In genomic region chr9:106280808-106281544, GRCm38 (mm10) we compare ENCODE assay signal across 7 mouse cellular contexts. TPM values are rescaled to one million over a fixed set of nuclear protein-coding genes. Genes with fewer than 3 reads are reported as not detected.
A peak's percentile ranks its signal among the peaks of the same experiment; 100 is the strongest.
DNase-seq lines count a peak whose midpoint lies in the region; ATAC-seq lines count a peak whose summit lies in the region.

Gene Poc1a (plus strand): TSS chr9:106281061.

- no peaks in the 10 kb centered on the region for H3K27me3 ChIP-seq in embryonic facial prominence, embryonic 12.5 days
- H3K27me3 ChIP-seq in limb, embryonic 11.5 days (ENCODE audit: control insufficient read depth, insufficient read depth, low read length), result no peaks in the 10 kb centered on the region
- no peaks in the 10 kb centered on the region for H3K27me3 ChIP-seq in midbrain, embryonic 14.5 days (ENCODE audit: control insufficient read depth, insufficient read depth, low read length)

- H3K4me3 ChIP-seq in embryonic facial prominence, embryonic 12.5 days, result peak within 1 kb of the TSS; percentile 65
- peak within 1 kb of the TSS; percentile 52 for H3K4me3 ChIP-seq in limb, embryonic 11.5 days (ENCODE audit: low read depth, low read length)
- peak within 1 kb of the TSS; percentile 48 for H3K4me3 ChIP-seq in midbrain, embryonic 14.5 days (replicated peaks; ENCODE audit: low read depth, low read length)

- peak within 1 kb of the TSS; percentile 76 for H3K4me2 ChIP-seq in embryonic facial prominence, embryonic 12.5 days (replicated peaks)
- H3K4me2 ChIP-seq in limb, embryonic 11.5 days (ENCODE audit: low read depth, severe bottlenecking), result peak within 1 kb of the TSS; percentile 68
- peak within 1 kb of the TSS; percentile 84 for H3K4me2 ChIP-seq in midbrain, embryonic 14.5 days (ENCODE audit: low read length)

- under 1% methylated on average over 47 of the region's 47 CpGs for WGBS in embryonic facial prominence, embryonic 12.5 days
- WGBS in limb, embryonic 11.5 days, result under 1% methylated on average over 47 of the region's 47 CpGs
- under 1% methylated on average over 47 of the region's 47 CpGs for WGBS in midbrain, embryonic 14.5 days

- peak; percentile 93 for DNase-seq in adrenal gland, postnatal 25 days
- DNase-seq in heart, adult 11 months, result peak; percentile 99
- peak; percentile 95 for DNase-seq in kidney, adult 18-20 months
- peak; percentile 98 for DNase-seq in limb, embryonic 11.5 days (ENCODE audit: low spot score)
- DNase-seq in midbrain, embryonic 14.5 days, result peak; percentile 97
- DNase-seq in spleen, adult 18-20 months, result peak; percentile 85 to 93

- no peak within 1 kb of the TSS for H3K27ac ChIP-seq in embryonic facial prominence, embryonic 12.5 days
- no peak within 1 kb of the TSS for H3K27ac ChIP-seq in limb, embryonic 11.5 days (replicated peaks; ENCODE audit: low read depth, low read length)
- H3K27ac ChIP-seq in midbrain, embryonic 14.5 days (replicated peaks; ENCODE audit: low read depth, low read length), result peak within 1 kb of the TSS; percentile 73

- H3K36me3 ChIP-seq in embryonic facial prominence, embryonic 12.5 days, result peaks cover 11% of the 10 kb centered on the region; the same call in 1 of the 2 replicates
- H3K36me3 ChIP-seq in limb, embryonic 11.5 days (ENCODE audit: control insufficient read depth, insufficient read depth, low read length), result no peaks in the 10 kb centered on the region; the same call in 1 of the 2 replicates
- H3K36me3 ChIP-seq in midbrain, embryonic 14.5 days (ENCODE audit: control insufficient read depth, insufficient read depth, low read length), result no peaks in the 10 kb centered on the region

- peaks cover 10% of the 10 kb centered on the region for H3K4me1 ChIP-seq in embryonic facial prominence, embryonic 12.5 days
- H3K4me1 ChIP-seq in limb, embryonic 11.5 days (ENCODE audit: control insufficient read depth, insufficient read depth, low read length), result no peaks in the 10 kb centered on the region
- H3K4me1 ChIP-seq in midbrain, embryonic 14.5 days (ENCODE audit: control insufficient read depth, insufficient read depth, low read length), result peaks cover 12% of the 10 kb centered on the region; the same call in 1 of the 2 replicates

- no peaks in the 10 kb centered on the region for H3K9me3 ChIP-seq in embryonic facial prominence, embryonic 12.5 days
- no peaks in the 10 kb centered on the region for H3K9me3 ChIP-seq in limb, embryonic 11.5 days (ENCODE audit: control insufficient read depth, low read length)
- H3K9me3 ChIP-seq in midbrain, embryonic 14.5 days (ENCODE audit: control insufficient read depth, low read length), result no peaks in the 10 kb centered on the region

- H3K9ac ChIP-seq in embryonic facial prominence, embryonic 12.5 days, result peak within 1 kb of the TSS; percentile 63
- peak within 1 kb of the TSS; percentile 46; the same call in 1 of the 2 replicates for H3K9ac ChIP-seq in limb, embryonic 11.5 days (ENCODE audit: low read length)
- peak within 1 kb of the TSS; percentile 53 for H3K9ac ChIP-seq in midbrain, embryonic 14.5 days (replicated peaks; ENCODE audit: low read length)

- peak; percentile 87 for ATAC-seq in embryonic facial prominence, embryonic 12.5 days (ENCODE audit: insufficient number of reproducible peaks, insufficient read depth, low FRiP score, low TSS enrichment)
- ATAC-seq in limb, embryonic 11.5 days (ENCODE audit: insufficient number of reproducible peaks, low FRiP score, low TSS enrichment, low read depth), result peak; percentile 92
- ATAC-seq in midbrain, embryonic 14.5 days (ENCODE audit: low FRiP score, low TSS enrichment), result peak; percentile 94

RNA-seq across cellular contexts. Expression of gene Poc1a, which starts in this region (rescaled TPM):
- total RNA-seq in adrenal gland, postnatal 25 days (2021), result 4.4 and 6.3 TPM in 2 replicates
- 25.7 and 27.9 TPM in 2 replicates for polyA plus RNA-seq in embryonic facial prominence, embryonic 12.5 days (2016; fragmentation: Nextera tagmentation; extraction: Ambion mirVana)
- 34.1 and 40.1 TPM in 2 replicates for polyA plus RNA-seq in limb, embryonic 11.5 days (2014; fragmentation: Nextera tagmentation; extraction: Ambion mirVana)
- polyA plus RNA-seq in midbrain, embryonic 14.5 days (2014; fragmentation: Nextera tagmentation; extraction: Ambion mirVana), result 7.1 and 8.4 TPM in 2 replicates
